Mouse (Mus musculus) stomach, embryonic 14.5 days (tissue): ENCODE measurements around the gene Stk11. TPM values are rescaled to one million over a fixed set of nuclear protein-coding genes. Genes with fewer than 3 reads are reported as not detected.

Experiments
- ATAC-seq: fragments of 200-750 bp; cut with Nextera tagmentation; 2 replicates; pipeline ENCODE4 v1.8.0; 2017; ENCODE audit warnings: low read depth, moderate TSS enrichment; ENCODE audit not compliant: insufficient number of reproducible peaks, insufficient read depth, low FRiP score
- H3K27ac ChIP-seq: fragments of 300-500 bp; sonication (generic); 2 replicates; pipeline ENCODE4 v1.5.1; 2014; ENCODE audit warnings: mild to moderate bottlenecking, low read length, moderate library complexity, mixed read lengths
- H3K27me3 ChIP-seq: fragments of 300-500 bp; sonication (generic); 2 replicates; pipeline ENCODE4 v1.6.1; 2014; ENCODE audit warnings: low read length, control low read depth, mixed read lengths; ENCODE audit not compliant: control insufficient read depth, insufficient read depth
- H3K36me3 ChIP-seq: fragments of 300-500 bp; sonication (generic); 2 replicates; pipeline ENCODE4 v1.6.1; 2014; ENCODE audit warnings: mild to moderate bottlenecking, control low read depth, low read length, moderate library complexity, mixed read lengths; ENCODE audit not compliant: control insufficient read depth, insufficient read depth
- H3K4me1 ChIP-seq: fragments of 300-500 bp; sonication (generic); 2 replicates; pipeline ENCODE4 v1.6.1; 2014; ENCODE audit warnings: low read length, control low read depth, mixed read lengths; ENCODE audit not compliant: control insufficient read depth, insufficient read depth
- H3K4me2 ChIP-seq: fragments of 300-500 bp; sonication (generic); replicated peaks from 2 replicates; pipeline ENCODE4 v1.6.1; 2014; ENCODE audit warnings: low read depth, low read length, control low read depth
- H3K4me3 ChIP-seq: fragments of 300-500 bp; sonication (generic); 2 replicates; pipeline ENCODE4 v1.5.1; 2014; ENCODE audit warnings: low read depth, low read length, control low read depth
- H3K9ac ChIP-seq: fragments of 300-500 bp; sonication (generic); replicated peaks from 2 replicates; pipeline ENCODE4 v1.6.1; 2014; ENCODE audit warnings: low read depth, mild to moderate bottlenecking, control low read depth, low read length, moderate library complexity, mixed read lengths
- H3K9me3 ChIP-seq: fragments of 300-500 bp; sonication (generic); 2 replicates; pipeline ENCODE4 v1.6.1; 2016; ENCODE audit warnings: low read depth, low read length, control low read depth; ENCODE audit not compliant: control insufficient read depth
- WGBS: fragments of 180-500 bp; shearing (Covaris S2); extraction: QIAGEN DNeasy Blood & Tissue Kit; methylation state at CpG from one replicate; pipeline ENCODE4 v1.1.7; 2014; 5-methylcytosine and 5-hydroxymethylcytosine counted together
- polyA plus RNA-seq: library from polyadenylated mRNA; unstranded; fragments of >200 nt; fragmentation: Nextera tagmentation; extraction: Ambion mirVana; gene quantifications from 2 replicates; pipeline ENCODE4 v1.2.1, GENCODE M21; 2014

The Stk11 gene
- polyA plus RNA-seq, 1 experiment from 2014 or later, result 25.2 TPM

- ATAC-seq, result no peak
- peaks cover 85% of the 10 kb centered on the region for H3K36me3 ChIP-seq
These were observed 12.3 kb downstream of the Stk11 start for GRCm38 (mm10) chr10:80127920-80128319.

GRCm38 (mm10) chr10:80129846-80130245 lies 14.2 kb downstream of the Stk11 start:
- H3K27ac ChIP-seq, result peak overlapping the region; percentile 27; the same call in 1 of the 2 replicates
- H3K9ac ChIP-seq, result no peak overlapping the region
- 82% methylated on average over 9 of the region's 9 CpGs for WGBS
- H3K4me2 ChIP-seq, result no peak overlapping the region
- H3K4me3 ChIP-seq, result no peak overlapping the region
- H3K4me1 ChIP-seq, result peaks cover 4% of the 10 kb centered on the region; the same call in 1 of the 2 replicates
- no peaks in the 10 kb centered on the region for H3K27me3 ChIP-seq
- peaks cover 70% of the 10 kb centered on the region for H3K36me3 ChIP-seq
- no peaks in the 10 kb centered on the region for H3K9me3 ChIP-seq
- no peak for ATAC-seq

More at GRCm38 (mm10) chr10:80127920-80128319, 12.3 kb downstream of the Stk11 start:
- H3K9me3 ChIP-seq, result no peaks in the 10 kb centered on the region
- H3K4me3 ChIP-seq, result no peak overlapping the region
- no peaks in the 10 kb centered on the region for H3K27me3 ChIP-seq
- H3K4me1 ChIP-seq, result peaks cover 4% of the 10 kb centered on the region; the same call in 1 of the 2 replicates
- H3K27ac ChIP-seq, result no peak overlapping the region
- H3K9ac ChIP-seq, result no peak overlapping the region
- WGBS, result 91% methylated on average over 8 of the region's 8 CpGs
- H3K4me2 ChIP-seq, result no peak overlapping the region

- Histone ChIP-seq H3K36me3 (peaks cover 67% of the 10 kb centered on the region), H3K4me3 (no peak overlapping the region), H3K9ac (no peak overlapping the region), H3K4me2 (no peak overlapping the region), H3K9me3 (no peaks in the 10 kb centered on the region), H3K27me3 (no peaks in the 10 kb centered on the region), H3K27ac (peak overlapping the region; percentile 27; the same call in 1 of the 2 replicates), H3K4me1 (peaks cover 4% of the 10 kb centered on the region; the same call in 1 of the 2 replicates)
- 65% methylated on average over 18 of the region's 18 CpGs for WGBS
- ATAC-seq, result peak; percentile 42; the same call in 1 of the 2 replicates
These were observed 14.9 kb downstream of the Stk11 start for GRCm38 (mm10) chr10:80130403-80131031.

- no peak overlapping the region for H3K4me3 ChIP-seq
- H3K9me3 ChIP-seq, result no peaks in the 10 kb centered on the region
- ATAC-seq, result no peak
- WGBS, result 24% methylated on average over 55 of the region's 55 CpGs
- H3K36me3 ChIP-seq, result peaks cover 57% of the 10 kb centered on the region
- H3K27me3 ChIP-seq, result no peaks in the 10 kb centered on the region
- no peak overlapping the region for H3K27ac ChIP-seq
- no peak overlapping the region; the same call in 1 of the 2 replicates for H3K4me2 ChIP-seq
- no peak overlapping the region for H3K9ac ChIP-seq
- peaks cover 6% of the 10 kb centered on the region; the same call in 1 of the 2 replicates for H3K4me1 ChIP-seq
These were observed 15.8 kb downstream of the Stk11 start for GRCm38 (mm10) chr10:80131316-80131951.

- H3K9me3 ChIP-seq, result no peaks in the 10 kb centered on the region
- H3K4me3 ChIP-seq, result no peak overlapping the region
- no peak overlapping the region for H3K4me2 ChIP-seq
- 52% methylated on average over 27 of the region's 27 CpGs for WGBS
- no peak overlapping the region for H3K27ac ChIP-seq
- ATAC-seq, result no peak
- H3K4me1 ChIP-seq, result peaks cover 6% of the 10 kb centered on the region; the same call in 1 of the 2 replicates
- peaks cover 53% of the 10 kb centered on the region for H3K36me3 ChIP-seq
- H3K27me3 ChIP-seq, result 0 out of 2 replicates have a peak, but pooled peaks cover 3% of the 10 kb centered on the region
- H3K9ac ChIP-seq, result no peak overlapping the region
These were observed 16.3 kb downstream of the Stk11 start for GRCm38 (mm10) chr10:80131952-80132350.

- Histone ChIP-seq H3K4me1 (peaks cover 14% of the 10 kb centered on the region; the same call in 1 of the 2 replicates), H3K27me3 (0 out of 2 replicates have a peak, but pooled peaks cover 7% of the 10 kb centered on the region), H3K9ac (no peak overlapping the region), H3K4me3 (no peak overlapping the region), H3K9me3 (no peaks in the 10 kb centered on the region), H3K27ac (no peak overlapping the region), H3K36me3 (peaks cover 40% of the 10 kb centered on the region), H3K4me2 (no peak overlapping the region)
- no peak for ATAC-seq
- 77% methylated on average over 8 of the region's 8 CpGs for WGBS
These were observed 17.7 kb downstream of the Stk11 start for GRCm38 (mm10) chr10:80133226-80133849.

GRCm38 (mm10) chr10:80134421-80134820 lies 18.8 kb downstream of the Stk11 start:
- Histone ChIP-seq H3K36me3 (peaks cover 29% of the 10 kb centered on the region), H3K4me3 (no peak overlapping the region), H3K27me3 (0 out of 2 replicates have a peak, but pooled peaks cover 7% of the 10 kb centered on the region), H3K27ac (no peak overlapping the region), H3K4me2 (no peak overlapping the region), H3K4me1 (peaks cover 17% of the 10 kb centered on the region; the same call in 1 of the 2 replicates), H3K9ac (no peak overlapping the region), H3K9me3 (no peaks in the 10 kb centered on the region)
- ATAC-seq, result no peak
- WGBS, result 87% methylated on average over 9 of the region's 9 CpGs

GRCm38 (mm10) chr10:80135161-80135560 lies 19.6 kb downstream of the Stk11 start:
- Histone ChIP-seq H3K27me3 (0 out of 2 replicates have a peak, but pooled peaks cover 7% of the 10 kb centered on the region), H3K4me2 (no peak overlapping the region), H3K4me1 (peaks cover 13% of the 10 kb centered on the region; the same call in 1 of the 2 replicates), H3K9ac (no peak overlapping the region), H3K9me3 (no peaks in the 10 kb centered on the region), H3K4me3 (no peak overlapping the region), H3K27ac (no peak overlapping the region), H3K36me3 (peaks cover 22% of the 10 kb centered on the region)
- 85% methylated on average over 10 of the region's 10 CpGs for WGBS
- ATAC-seq, result no peak
